19 mouse cellular contexts compared by ENCODE assay signal in the genomic region with DNA sequence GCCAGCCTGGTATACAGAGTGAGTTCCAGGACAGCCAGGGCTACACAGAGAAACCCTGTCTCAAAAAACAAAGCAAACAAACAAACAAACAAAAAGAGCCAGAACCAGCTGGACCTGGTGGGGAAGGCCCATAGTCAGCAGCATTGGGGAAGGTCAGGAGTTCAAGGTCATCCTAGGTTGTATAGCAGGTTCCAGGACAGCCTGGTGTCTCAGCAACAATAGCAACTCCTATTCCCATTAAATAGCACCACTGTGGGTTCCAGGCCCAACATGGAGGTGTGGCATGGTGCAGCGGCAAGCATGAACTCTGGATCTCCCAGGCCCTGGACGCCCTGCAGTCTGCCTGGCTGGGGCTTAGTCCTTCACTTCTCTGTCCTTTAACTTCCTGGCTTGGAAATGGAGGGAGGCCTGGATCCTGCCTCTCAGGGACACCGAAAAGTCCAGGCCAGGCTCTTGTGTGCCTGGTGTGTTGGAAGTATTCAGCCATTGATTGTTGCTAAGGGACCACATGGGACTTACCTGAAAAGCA.
"Had no signal": no experiment of that assay in that cellular context is flagged by ENCODE, and none has a peak within 500 bp of the region (broad histone marks: within the 10 kb centered on the region; RNA-seq: fewer than 3 reads in every experiment).

No protein-coding gene starts in this region.

- H3K27me3 ChIP-seq: limb, embryonic 13.5 days; liver, embryonic 12.5 days; liver, embryonic 15.5 days; lung, embryonic 15.5 days; megakaryocyte, embryonic 14.5 days; midbrain, embryonic 13.5 days; neural tube, embryonic 13.5 days had no signal

- H3K9me3 ChIP-seq: limb, embryonic 10.5 days; limb, embryonic 13.5 days; liver, embryonic 12.5 days; liver, embryonic 15.5 days; lung, embryonic 15.5 days; midbrain, embryonic 10.5 days; midbrain, embryonic 13.5 days; neural tube, embryonic 13.5 days had no signal

- H3K4me2 ChIP-seq: limb, embryonic 13.5 days; liver, embryonic 12.5 days; liver, embryonic 15.5 days; lung, embryonic 15.5 days; midbrain, embryonic 13.5 days; neural tube, embryonic 13.5 days had no signal

- ATAC-seq: liver, embryonic 12.5 days; midbrain, embryonic 13.5 days; midbrain, embryonic 16.5 days had no signal

- DNase-seq: kidney, postnatal 10 days; kidney, postnatal 4 days; liver; lung, adult 18-20 months; lung, postnatal 10 days; lung, postnatal 36 days; thymus, adult 18-20 months; thymus, postnatal 36 days had no signal

- H3K36me3 ChIP-seq: lung, embryonic 15.5 days had no signal

- H3K4me3 ChIP-seq: limb, embryonic 10.5 days; limb, embryonic 13.5 days; liver, embryonic 12.5 days; liver, embryonic 15.5 days; lung, embryonic 15.5 days; megakaryocyte, embryonic 14.5 days; midbrain, embryonic 10.5 days; midbrain, embryonic 13.5 days; myocyte; neural tube, embryonic 13.5 days had no signal

- H3K9ac ChIP-seq: limb, embryonic 13.5 days; liver, embryonic 12.5 days; liver, embryonic 15.5 days; lung, embryonic 15.5 days; midbrain, embryonic 13.5 days; neural tube, embryonic 13.5 days had no signal

- H3K27ac ChIP-seq: limb, embryonic 10.5 days; limb, embryonic 13.5 days; liver, embryonic 12.5 days; liver, embryonic 15.5 days; midbrain, embryonic 10.5 days; midbrain, embryonic 13.5 days; neural tube, embryonic 13.5 days had no signal
